Mouse (Mus musculus): ENCODE measurements around the gene Hjurp. TPM values are rescaled to one million over a fixed set of nuclear protein-coding genes. Genes with fewer than 3 reads are reported as not detected.

Hjurp gene
- total and polyA plus RNA-seq, 3 experiments: 67.6 to 80.8 (median 69.8) TPM

- Histone ChIP-seq H3K27me3 (replicated peaks) (peaks cover 8% of the 10 kb centered on the region), H3K36me3 (replicated peaks in 1 of 2; ENCODE audit: control insufficient read depth in 1 of 2, insufficient read depth in 1 of 2, low read length in 1 of 2) (peaks cover 3 to 9% of the 10 kb centered on the region in 2 experiments), H3K4me3 (replicated peaks in 1 of 3; ENCODE audit: low read depth in 2 of 3, low read length in 2 of 3, poor library complexity in 1 of 3) (no peak overlapping the region), H3K79me2 (replicated peaks; ENCODE audit: control insufficient read depth, extremely low read depth, insufficient read depth, poor library complexity, severe bottlenecking) (no peaks in the 10 kb centered on the region), H3K4me2 (ENCODE audit: insufficient read depth, low read depth, poor library complexity, severe bottlenecking) (no peak overlapping the region), H3K27ac (ENCODE audit: insufficient read depth, low read depth) (no peak overlapping the region), H3K4me1 (ENCODE audit: control insufficient read depth in 1 of 2, insufficient read depth in 2 of 2) (peaks cover 2 to 15% of the 10 kb centered on the region in 2 experiments; a peak in 3 of 4 replicates), H3K9me3 (replicated peaks; ENCODE audit: low read length) (peaks cover 65% of the 10 kb centered on the region), H3K9ac (ENCODE audit: insufficient read depth, low read depth) (no peak overlapping the region)
- no peak for DNase-seq (ENCODE audit: extremely low read depth)
- in situ Hi-C loops (cut with MboI; ENCODE audit: low pct_ligation_motif_present, low pct_unique_long_range_greater_than_20kb, low sequenced_read_pairs): no loop called here
- no peak for TF ChIP-seq USF2 (conservative IDR thresholded peaks at IDR 0.05; ENCODE audit: low read depth, low read length)
- no peak for TF ChIP-seq MXI1 (IDR thresholded peaks at IDR 0.05; ENCODE audit: low read depth, low read length)
- no peak for TF ChIP-seq RCOR1 (conservative IDR thresholded peaks at IDR 0.05; ENCODE audit: low read depth, low read length)
- no peak for TF ChIP-seq NRF1 (IDR thresholded peaks at IDR 0.05; ENCODE audit: low read depth, low read length)
- TF ChIP-seq KAT2A (IDR thresholded peaks at IDR 0.05; ENCODE audit: insufficient replicate concordance, low read length): no peak
- no peak for TF ChIP-seq ETS1 (conservative IDR thresholded peaks at IDR 0.05; ENCODE audit: low read depth, low read length)
- TF ChIP-seq GABPA (IDR thresholded peaks at IDR 0.05; ENCODE audit: insufficient replicate concordance, low read depth, low read length): no peak
- no peak for TF ChIP-seq RAD21 (IDR thresholded peaks at IDR 0.05; ENCODE audit: low read depth, low read length)
- no peak for TF ChIP-seq ZC3H11A (IDR thresholded peaks at IDR 0.05; ENCODE audit: low read depth, low read length)
- no peak for TF ChIP-seq ELF1 (IDR thresholded peaks at IDR 0.05; ENCODE audit: low read depth, low read length)
- TF ChIP-seq SMC3 (IDR thresholded peaks at IDR 0.05; ENCODE audit: low read depth, low read length): no peak
- TF ChIP-seq ZNF384 (IDR thresholded peaks at IDR 0.05; ENCODE audit: low read depth, low read length): no peak
- TF ChIP-seq UBTF (IDR thresholded peaks at IDR 0.05; ENCODE audit: low read depth, low read length): no peak
- TF ChIP-seq USF1 (IDR thresholded peaks at IDR 0.05; ENCODE audit: low read depth, low read length): no peak
- TF ChIP-seq CTCF (conservative IDR thresholded peaks at IDR 0.05 in 1 of 2, IDR thresholded peaks at IDR 0.05 in 1 of 2; ENCODE audit: low read depth in 2 of 2, low read length in 2 of 2): no peak
- TF ChIP-seq PAX5 (IDR thresholded peaks at IDR 0.05; ENCODE audit: low read length): no peak
- no peak for TF ChIP-seq TCF12 (IDR thresholded peaks at IDR 0.05; ENCODE audit: low read depth, low read length)
- dilution Hi-C loops (cut with MboI; ENCODE audit: extremely low pct_ligation_motif_present, extremely low pct_unique_long_range_greater_than_20kb, low sequenced_read_pairs): no loop called here
These were observed 22.0 kb downstream of the Hjurp start for GRCm38 (mm10) chr1:88255466-88255857.

- no peak overlapping the region for H3K4me3 ChIP-seq (replicated peaks in 1 of 3; ENCODE audit: low read depth in 2 of 3, low read length in 2 of 3, poor library complexity in 1 of 3)
- TF ChIP-seq RAD21 (IDR thresholded peaks at IDR 0.05; ENCODE audit: low read depth, low read length) (no peak), MAX (IDR thresholded peaks at IDR 0.05; ENCODE audit: low read length) (no peak), ELF1 (IDR thresholded peaks at IDR 0.05; ENCODE audit: low read depth, low read length) (no peak), MXI1 (IDR thresholded peaks at IDR 0.05; ENCODE audit: low read depth, low read length) (no peak), CTCF (conservative IDR thresholded peaks at IDR 0.05 in 1 of 2, IDR thresholded peaks at IDR 0.05 in 1 of 2; ENCODE audit: low read depth in 2 of 2, low read length in 2 of 2) (no peak), NELFE (IDR thresholded peaks at IDR 0.05; ENCODE audit: low read depth, low read length) (no peak), GABPA (IDR thresholded peaks at IDR 0.05; ENCODE audit: insufficient replicate concordance, low read depth, low read length) (no peak), ETS1 (conservative IDR thresholded peaks at IDR 0.05; ENCODE audit: low read depth, low read length) (no peak), MYC (IDR thresholded peaks at IDR 0.05; ENCODE audit: low read depth, low read length) (no peak)
- dilution Hi-C loops (cut with MboI; ENCODE audit: extremely low pct_ligation_motif_present, extremely low pct_unique_long_range_greater_than_20kb, low sequenced_read_pairs): no loop called here
- peaks cover 0 to 6% of the 10 kb centered on the region in 2 experiments for H3K36me3 ChIP-seq (replicated peaks in 1 of 2; ENCODE audit: control insufficient read depth in 1 of 2, insufficient read depth in 1 of 2, low read length in 1 of 2)
- H3K27me3 ChIP-seq (replicated peaks): peaks cover 10% of the 10 kb centered on the region
- H3K9me3 ChIP-seq (replicated peaks; ENCODE audit: low read length): peaks cover 67% of the 10 kb centered on the region
- in situ Hi-C loops (cut with MboI; ENCODE audit: low pct_ligation_motif_present, low pct_unique_long_range_greater_than_20kb, low sequenced_read_pairs): no loop called here
- H3K9ac ChIP-seq (ENCODE audit: insufficient read depth, low read depth): no peak overlapping the region
- no peak overlapping the region for H3K4me2 ChIP-seq (ENCODE audit: insufficient read depth, low read depth, poor library complexity, severe bottlenecking)
- no peak overlapping the region for H3K27ac ChIP-seq (ENCODE audit: insufficient read depth, low read depth)
- H3K4me1 ChIP-seq (ENCODE audit: control insufficient read depth in 1 of 2, insufficient read depth in 2 of 2): peaks cover 0 to 10% of the 10 kb centered on the region in 2 experiments; a peak in 2 of 4 replicates
- DNase-seq (ENCODE audit: extremely low read depth): no peak
- no peaks in the 10 kb centered on the region for H3K79me2 ChIP-seq (replicated peaks; ENCODE audit: control insufficient read depth, extremely low read depth, insufficient read depth, poor library complexity, severe bottlenecking)
These were observed 22.5 kb downstream of the Hjurp start for GRCm38 (mm10) chr1:88254793-88255465.
